Mouse (Mus musculus): ENCODE data around the gene Hsd17b1. TPM values are rescaled to one million over a fixed set of nuclear protein-coding genes. Genes with fewer than 3 reads are reported as not detected.
A peak's percentile ranks its signal among the peaks of the same experiment; 100 is the strongest.

Gene Hsd17b1
- polyA plus RNA-seq, 2 experiments: 0.08 to 0.19 TPM

DNA sequence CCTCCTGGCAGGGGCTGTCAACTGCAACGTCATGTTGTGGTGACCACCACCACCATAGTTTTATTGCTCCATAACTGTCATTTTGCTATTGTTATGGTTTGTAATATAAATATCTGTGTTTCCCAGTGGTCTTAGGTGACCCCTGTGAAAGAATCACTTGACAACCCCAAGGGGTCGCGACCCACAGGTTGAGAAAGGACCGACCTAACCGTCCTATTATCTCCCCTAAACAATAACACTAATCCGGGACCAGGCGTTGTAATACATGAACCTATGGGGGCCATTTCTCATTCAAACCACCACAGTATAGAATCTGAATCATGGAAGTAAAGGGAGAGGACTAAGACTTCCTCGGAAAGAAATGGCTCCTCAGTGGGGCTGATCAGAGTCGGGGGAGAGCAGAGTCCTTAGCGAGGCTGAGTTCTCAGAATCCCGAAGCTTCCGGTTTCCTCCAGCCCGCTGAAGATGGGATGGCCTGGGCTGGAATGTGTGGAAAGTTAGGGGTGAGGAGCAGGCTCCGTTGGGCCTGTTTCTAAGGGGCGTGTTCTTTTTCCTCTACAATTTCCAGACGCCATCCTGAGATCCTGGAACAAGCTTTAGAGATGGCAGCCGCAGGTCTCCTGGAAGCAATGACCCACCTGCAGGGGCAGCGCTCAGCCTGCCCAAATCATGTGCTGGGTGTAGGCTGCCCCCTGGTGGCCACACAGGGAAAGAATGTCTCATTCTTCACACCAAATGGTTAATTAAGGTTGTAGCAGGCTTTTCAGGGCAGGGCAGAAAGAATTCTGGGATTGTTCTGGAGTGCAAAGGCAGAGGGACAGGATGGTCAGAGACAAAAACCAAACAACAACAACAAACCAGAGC, 11.4 kb upstream of the Hsd17b1 start:
- 17% methylated on average over 18 of the region's 18 CpGs for WGBS (ENCODE audit: insufficient replicate concordance)
- TF ChIP-seq CTCF (IDR thresholded peaks at IDR 0.05; ENCODE audit: low read depth) (peak; percentile 99), EP300 (IDR thresholded peaks at IDR 0.05; ENCODE audit: low read depth) (no peak)
- Histone ChIP-seq H3K4me3 (ENCODE audit: insufficient read depth in 1 of 2, low read depth in 2 of 2, low read length in 2 of 2) (peak overlapping the region; percentile 35), H3K27ac (peak overlapping the region; percentile 10; the same call in 1 of the 2 replicates), H3K4me1 (replicated peaks; ENCODE audit: control insufficient read depth in 2 of 2, insufficient read depth in 2 of 2, low read length in 1 of 2) (peaks cover 37 to 54% of the 10 kb centered on the region in 2 experiments), H3K4me2 (ENCODE audit: low read depth) (peak overlapping the region; percentile 69), H3K27me3 (ENCODE audit: control insufficient read depth, insufficient read depth, low read length) (peaks cover 8% of the 10 kb centered on the region), H3K36me3 (replicated peaks; ENCODE audit: control insufficient read depth, insufficient read depth, low read depth) (peaks cover 14% of the 10 kb centered on the region), H3K9ac (replicated peaks) (peak overlapping the region; percentile 35; the same call in 1 of the 2 replicates), H3K9me3 (ENCODE audit: control insufficient read depth, low read length) (no peaks in the 10 kb centered on the region)
- peak; percentile 56 to 60 (median 59) for DNase-seq (ENCODE audit: low read depth in 3 of 3, low spot score in 3 of 3)
- no peak for ATAC-seq (ENCODE audit: insufficient read depth)

DNA sequence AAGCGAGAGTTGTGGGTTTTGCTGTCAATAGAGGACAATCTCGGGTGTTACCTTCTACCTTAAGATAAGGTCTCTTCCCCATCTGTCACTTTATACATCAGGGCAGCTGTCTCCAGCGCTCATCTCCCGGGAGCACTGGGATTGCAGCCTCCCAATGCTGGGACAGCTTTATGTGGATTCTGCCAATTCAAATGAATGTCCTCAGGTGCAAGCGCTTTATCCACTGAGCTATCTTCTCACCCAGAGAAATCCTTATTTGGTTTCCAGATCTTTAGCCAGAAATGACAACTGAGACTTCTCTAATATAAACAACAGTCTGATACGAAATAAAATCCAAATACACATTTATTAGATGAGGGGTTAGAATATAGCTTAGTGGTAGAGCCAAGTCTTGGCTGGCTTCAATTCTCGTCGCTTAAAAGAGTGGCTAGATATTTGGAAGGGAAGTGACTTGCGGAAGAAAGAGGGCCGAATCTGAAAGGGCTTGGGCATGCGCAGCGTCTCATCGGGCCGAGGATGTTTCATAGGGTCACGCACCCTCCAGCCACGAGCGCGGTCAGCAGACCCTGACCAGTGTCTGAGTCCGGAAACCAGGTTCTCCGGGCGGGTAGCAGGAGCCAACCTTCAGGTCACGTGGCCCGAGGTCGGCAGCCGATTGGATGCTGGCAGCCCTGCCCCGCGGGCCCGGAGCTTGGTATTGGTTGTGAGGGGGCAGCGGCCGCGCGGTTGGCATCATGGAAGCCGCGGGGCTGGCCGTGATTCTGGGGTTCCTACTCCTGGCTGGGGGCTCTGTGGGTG, 8.6 kb upstream of the Hsd17b1 start, which contains the start of gene Naglu:
Gene Naglu, plus strand, starts transcription at position 622 of the 798 bp plus-strand sequence.
- 2% methylated on average over 35 of the region's 35 CpGs for WGBS (ENCODE audit: insufficient replicate concordance)
- H3K4me2 ChIP-seq (ENCODE audit: low read depth): peak within 1 kb of the TSS; percentile 70
- no peak for TF ChIP-seq CTCF (IDR thresholded peaks at IDR 0.05; ENCODE audit: low read depth)
- H3K9ac ChIP-seq (replicated peaks): peak within 1 kb of the TSS; percentile 51
- peak; percentile 84 for ATAC-seq (ENCODE audit: insufficient read depth)
- H3K27me3 ChIP-seq (ENCODE audit: control insufficient read depth, insufficient read depth, low read length): peaks cover 10% of the 10 kb centered on the region
- H3K36me3 ChIP-seq (replicated peaks; ENCODE audit: control insufficient read depth, insufficient read depth, low read depth): peaks cover 2% of the 10 kb centered on the region; the same call in 1 of the 2 replicates
- peak within 1 kb of the TSS; percentile 64 to 70 for H3K4me3 ChIP-seq (ENCODE audit: insufficient read depth in 1 of 2, low read depth in 2 of 2, low read length in 2 of 2)
- H3K27ac ChIP-seq: no peak within 1 kb of the TSS
- peak; percentile 74 to 80 (median 75) for DNase-seq (ENCODE audit: low read depth in 3 of 3, low spot score in 3 of 3)
- no peaks in the 10 kb centered on the region for H3K9me3 ChIP-seq (ENCODE audit: control insufficient read depth, low read length)
- peaks cover 20 to 30% of the 10 kb centered on the region in 2 experiments for H3K4me1 ChIP-seq (replicated peaks; ENCODE audit: control insufficient read depth in 2 of 2, insufficient read depth in 2 of 2, low read length in 1 of 2)

DNA sequence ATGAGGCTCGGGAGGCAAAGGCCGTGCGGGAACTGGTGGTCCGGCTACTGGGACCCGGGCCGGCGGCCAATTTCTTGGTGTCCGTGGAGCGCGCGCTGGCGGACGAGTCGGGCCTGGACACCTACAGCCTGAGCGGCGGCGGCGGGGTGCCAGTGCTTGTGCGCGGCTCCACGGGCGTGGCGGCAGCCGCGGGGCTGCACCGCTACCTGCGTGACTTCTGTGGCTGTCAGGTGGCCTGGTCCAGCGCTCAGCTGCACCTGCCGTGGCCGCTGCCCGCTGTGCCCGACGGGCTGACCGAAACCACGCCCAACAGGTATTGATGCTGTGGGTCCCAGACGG, 8.1 kb upstream of the Hsd17b1 start:
- Histone ChIP-seq H3K4me2 (ENCODE audit: low read depth) (peak overlapping the region; percentile 70), H3K27me3 (ENCODE audit: control insufficient read depth, insufficient read depth, low read length) (peaks cover 10% of the 10 kb centered on the region), H3K9ac (replicated peaks) (peak overlapping the region; percentile 51), H3K36me3 (replicated peaks; ENCODE audit: control insufficient read depth, insufficient read depth, low read depth) (no peaks in the 10 kb centered on the region), H3K4me3 (ENCODE audit: insufficient read depth in 1 of 2, low read depth in 2 of 2, low read length in 2 of 2) (peak overlapping the region; percentile 64 to 70), H3K9me3 (ENCODE audit: control insufficient read depth, low read length) (no peaks in the 10 kb centered on the region), H3K4me1 (replicated peaks; ENCODE audit: control insufficient read depth in 2 of 2, insufficient read depth in 2 of 2, low read length in 1 of 2) (peaks cover 14 to 25% of the 10 kb centered on the region in 2 experiments), H3K27ac (no peak overlapping the region)
- no peak for DNase-seq (ENCODE audit: low read depth in 3 of 3, low spot score in 3 of 3)
- ATAC-seq (ENCODE audit: insufficient read depth): peak; percentile 72
- under 1% methylated on average over 36 of the region's 36 CpGs for WGBS (ENCODE audit: insufficient replicate concordance)
- TF ChIP-seq CTCF (IDR thresholded peaks at IDR 0.05; ENCODE audit: low read depth) (no peak), EP300 (IDR thresholded peaks at IDR 0.05; ENCODE audit: low read depth) (no peak)

DNA sequence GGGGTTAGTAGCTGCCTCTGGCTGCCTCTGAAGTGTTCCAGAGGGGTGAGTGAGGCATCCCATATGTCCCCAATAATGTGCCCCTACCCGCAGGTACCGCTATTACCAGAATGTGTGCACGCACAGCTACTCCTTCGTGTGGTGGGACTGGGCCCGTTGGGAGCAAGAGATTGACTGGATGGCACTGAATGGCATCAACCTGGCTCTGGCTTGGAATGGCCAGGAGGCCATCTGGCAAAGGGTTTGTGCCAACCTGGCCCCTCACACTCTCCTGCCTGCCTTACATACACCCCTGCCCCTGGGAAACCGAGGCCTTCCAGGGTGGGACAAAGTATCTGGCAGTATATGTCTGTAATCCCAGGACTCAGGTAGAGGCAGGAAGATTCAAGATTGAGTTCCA, 7.2 kb upstream of the Hsd17b1 start:
- H3K9me3 ChIP-seq (ENCODE audit: control insufficient read depth, low read length): no peaks in the 10 kb centered on the region
- H3K27ac ChIP-seq: no peak overlapping the region
- no peak for DNase-seq (ENCODE audit: low read depth in 3 of 3, low spot score in 3 of 3)
- no peak for TF ChIP-seq CTCF (IDR thresholded peaks at IDR 0.05; ENCODE audit: low read depth)
- no peak for TF ChIP-seq EP300 (IDR thresholded peaks at IDR 0.05; ENCODE audit: low read depth)
- no peaks in the 10 kb centered on the region for H3K36me3 ChIP-seq (replicated peaks; ENCODE audit: control insufficient read depth, insufficient read depth, low read depth)
- no peak overlapping the region for H3K4me2 ChIP-seq (ENCODE audit: low read depth)
- H3K4me1 ChIP-seq (replicated peaks; ENCODE audit: control insufficient read depth in 2 of 2, insufficient read depth in 2 of 2, low read length in 1 of 2): peaks cover 11 to 18% of the 10 kb centered on the region in 2 experiments
- peaks cover 10% of the 10 kb centered on the region for H3K27me3 ChIP-seq (ENCODE audit: control insufficient read depth, insufficient read depth, low read length)
- H3K4me3 ChIP-seq (ENCODE audit: insufficient read depth in 1 of 2, low read depth in 2 of 2, low read length in 2 of 2): no peak overlapping the region
- 67% methylated on average over 6 of the region's 6 CpGs for WGBS (ENCODE audit: insufficient replicate concordance)
- no peak for ATAC-seq (ENCODE audit: insufficient read depth)
- no peak overlapping the region for H3K9ac ChIP-seq (replicated peaks)
